Mouse (Mus musculus) Patski (cell line): ENCODE measurements around the gene Nr2f1. TPM values are rescaled to one million over a fixed set of nuclear protein-coding genes. Genes with fewer than 3 reads are reported as not detected.

Experiments used
- ATAC-seq: fragments of 100-300 bp; one replicate; pipeline ENCODE4 v1.8.0; 2021
- CTCF ChIA-PET: fragments of 350-600 bp; sonication (Branson Sonifier 250); formaldehyde crosslinking; loops from one replicate; lab custom pipeline; 2022; ENCODE audit warnings: inconsistent platforms; lab: Charles Lee
- POLR2A ChIA-PET: fragments of 350-600 bp; sonication (Branson Sonifier 250); formaldehyde crosslinking; loops from one replicate; lab custom pipeline; 2022; ENCODE audit warnings: antibody characterized with exemption, inconsistent platforms; lab: Charles Lee
- DNase-seq: peaks from one replicate; pipeline ENCODE4 v3.0.0-alpha.2; 2011; ENCODE audit warnings: low read depth, low spot score
- H3K27me3 ChIP-seq: fragments of 371-371 bp; one replicate; pipeline ENCODE4 v1.5.1; 2021
- CTCF ChIP-seq: fragments of 100-300 bp; IDR thresholded peaks from one replicate; pipeline ENCODE4 v1.5.1; 2021
- in situ Hi-C: fragments of 300-500 bp; cut with MboI; formaldehyde crosslinking; loops from 3 replicates; pipeline ENCODE4 v1.11.1; 2018; ENCODE audit warnings: low pct_unique_long_range_greater_than_20kb, mixed read lengths
- polyA plus RNA-seq: library from polyadenylated mRNA; unstranded; gene quantifications from one replicate; pipeline ENCODE4 v1.2.3, GENCODE M21; 2021

Gene Nr2f1
- polyA plus RNA-seq, 1 experiment from 2014 or later: 8.1 TPM

GRCm38 (mm10) chr13:78181930-78182558 lies 17.5 kb downstream of the Nr2f1 start:
- ChIA-PET CTCF (no interaction called here), POLR2A (interaction anchor here (0.7 kb wide), 3 partner anchors 14 to 168 kb away, joined by 4 to 5 read pairs (median 4); no protein-coding TSS in a partner anchor)
- ATAC-seq: no peak
- peaks cover 33% of the 10 kb centered on the region for H3K27me3 ChIP-seq
- in situ Hi-C loops: loop anchor here (10.0 to 25.0 kb wide), 2 partner anchors 295 to 1337 kb away; no protein-coding TSS in a partner anchor
- DNase-seq: no peak
- no peak for TF ChIP-seq CTCF

- peaks cover 41% of the 10 kb centered on the region for H3K27me3 ChIP-seq
- TF ChIP-seq CTCF: no peak
- ATAC-seq: no peak
- in situ Hi-C loops: loop anchor here (10.0 to 25.0 kb wide), 2 partner anchors 294 to 1336 kb away; no protein-coding TSS in a partner anchor
- ChIA-PET POLR2A (no interaction called here), CTCF (no interaction called here)
- DNase-seq: no peak
Observed at GRCm38 (mm10) chr13:78181071-78181929, 18.3 kb downstream of the Nr2f1 start.

GRCm38 (mm10) chr13:78180261-78180660 lies 19.3 kb downstream of the Nr2f1 start:
- ATAC-seq (no peak), DNase-seq (no peak)
- ChIA-PET POLR2A (no interaction called here), CTCF (no interaction called here)
- in situ Hi-C loops: loop anchor here (10.0 to 25.0 kb wide), 2 partner anchors 293 to 1335 kb away; no protein-coding TSS in a partner anchor
- peaks cover 49% of the 10 kb centered on the region for H3K27me3 ChIP-seq
- no peak for TF ChIP-seq CTCF

GRCm38 (mm10) chr13:78179312-78180097 lies 20.1 kb downstream of the Nr2f1 start:
- H3K27me3 ChIP-seq: peaks cover 56% of the 10 kb centered on the region
- ATAC-seq (no peak), DNase-seq (no peak)
- CTCF ChIA-PET: no interaction called here
- POLR2A ChIA-PET: no interaction called here
- in situ Hi-C loops: loop anchor here (10.0 to 25.0 kb wide), 2 partner anchors 292 to 1335 kb away; no protein-coding TSS in a partner anchor
- no peak for TF ChIP-seq CTCF

- POLR2A ChIA-PET: no interaction called here
- ATAC-seq: no peak
- H3K27me3 ChIP-seq: peaks cover 64% of the 10 kb centered on the region
- TF ChIP-seq CTCF: no peak
- CTCF ChIA-PET: no interaction called here
- in situ Hi-C loops: loop anchor here (25.0 kb wide), 1 partner anchor 291 kb away; no protein-coding TSS in a partner anchor
- no peak for DNase-seq
Observed at GRCm38 (mm10) chr13:78178771-78179170, 20.8 kb downstream of the Nr2f1 start.

- CTCF ChIA-PET: no interaction called here
- ATAC-seq (no peak), DNase-seq (no peak)
- peaks cover 70% of the 10 kb centered on the region for H3K27me3 ChIP-seq
- in situ Hi-C loops: loop anchor here (25.0 kb wide), 1 partner anchor 291 kb away; no protein-coding TSS in a partner anchor
- POLR2A ChIA-PET: no interaction called here
- TF ChIP-seq CTCF: no peak
Observed at GRCm38 (mm10) chr13:78178021-78178420, 21.5 kb downstream of the Nr2f1 start.

GRCm38 (mm10) chr13:78177381-78177950 lies 22.1 kb downstream of the Nr2f1 start:
- ATAC-seq (no peak), DNase-seq (no peak)
- ChIA-PET CTCF (interaction anchor here (1.1 to 2.5 kb wide), 2 partner anchors 12 to 13 kb away, joined by 3 to 15 read pairs; no protein-coding TSS in a partner anchor), POLR2A (no interaction called here)
- H3K27me3 ChIP-seq: peaks cover 75% of the 10 kb centered on the region
- in situ Hi-C loops: loop anchor here (25.0 kb wide), 1 partner anchor 290 kb away; no protein-coding TSS in a partner anchor
- no peak for TF ChIP-seq CTCF

GRCm38 (mm10) chr13:78175821-78176380 lies 23.7 kb downstream of the Nr2f1 start:
- ChIA-PET CTCF (interaction anchor here (0.6 to 3.6 kb wide), 13 partner anchors 10 to 308 kb away, joined by 3 to 25 read pairs (median 3); no protein-coding TSS in a partner anchor), POLR2A (interaction anchor here (0.6 kb wide), 1 partner anchor 910 kb away, joined by 3 read pairs; no protein-coding TSS in a partner anchor)
- no peak for DNase-seq
- in situ Hi-C loops: loop anchor here (25.0 kb wide), 1 partner anchor 289 kb away; no protein-coding TSS in a partner anchor
- peak; percentile 59 for TF ChIP-seq CTCF
- ATAC-seq: peak; percentile 62
- peaks cover 75% of the 10 kb centered on the region for H3K27me3 ChIP-seq

GRCm38 (mm10) chr13:78174891-78175290 lies 24.7 kb downstream of the Nr2f1 start:
- in situ Hi-C loops: loop anchor here (5.0 to 25.0 kb wide), 2 partner anchors 193 to 288 kb away; no protein-coding TSS in a partner anchor

More at GRCm38 (mm10) chr13:78174891-78175290, 24.7 kb downstream of the Nr2f1 start:
- POLR2A ChIA-PET: no interaction called here
- ATAC-seq: no peak
- CTCF ChIA-PET: interaction anchor here (1.2 to 3.6 kb wide), 5 partner anchors 11 to 307 kb away, joined by 3 to 25 read pairs (median 3); no protein-coding TSS in a partner anchor
- TF ChIP-seq CTCF: no peak
- DNase-seq: no peak
- peaks cover 71% of the 10 kb centered on the region for H3K27me3 ChIP-seq
